Mouse (Mus musculus): ENCODE measurements around the gene Dctn5. TPM values are rescaled to one million over a fixed set of nuclear protein-coding genes. Genes with fewer than 3 reads are reported as not detected.
"Not testable (repeated sequence)": the region's sequence is repeated elsewhere in the genome, so short reads cannot be mapped to it uniquely, and the experiment has no call there.

The Dctn5 gene
- polyA plus RNA-seq (2015; fragmentation: Nextera tagmentation; extraction: Ambion mirVana), result 162 and 168 TPM in 2 replicates

GRCm38 (mm10) chr7:122132497-122133337 lies at the start of gene Dctn5, which contains the start of gene Palb2:
Gene Dctn5, plus strand, starts transcription at chr7:122133041.
Gene Palb2, minus strand, starts transcription at chr7:122132985.
- Histone ChIP-seq H3K36me3 (peaks cover 38% of the 10 kb centered on the region), H3K4me1 (replicated peaks) (peaks cover 19% of the 10 kb centered on the region), H3K27me3 (no peaks in the 10 kb centered on the region), H3K4me2 (peak within 1 kb of the TSS; percentile 94), H3K9ac (peak within 1 kb of the TSS; percentile 90), H3K27ac (replicated peaks) (peak within 1 kb of the TSS; percentile 70), H3K4me3 (peak within 1 kb of the TSS; percentile 96), H3K9me3 (no peaks in the 10 kb centered on the region)
- under 1% methylated on average over 54 of the region's 54 CpGs for WGBS
- peak; percentile 97 for ATAC-seq (ENCODE audit: low read depth)

- H3K9me3 ChIP-seq, result no peaks in the 10 kb centered on the region
- peaks cover 86% of the 10 kb centered on the region for H3K36me3 ChIP-seq
- no peaks in the 10 kb centered on the region for H3K4me1 ChIP-seq (replicated peaks)
- no peak overlapping the region for H3K27ac ChIP-seq (replicated peaks)
- H3K4me2 ChIP-seq, result no peak overlapping the region
- H3K27me3 ChIP-seq, result no peaks in the 10 kb centered on the region
- 94% methylated on average over 11 of the region's 11 CpGs for whole genome bisulfite sequencing
- H3K9ac ChIP-seq, result no peak overlapping the region
- no peak for ATAC-seq (ENCODE audit: low read depth)
- H3K4me3 ChIP-seq, result no peak overlapping the region
Observed at GRCm38 (mm10) chr7:122087195-122087982, 45.5 kb upstream of the Dctn5 start.

- WGBS, result 97% methylated on average over 2 of the region's 2 CpGs
- H3K4me2 ChIP-seq, result no peak overlapping the region
- ATAC-seq (ENCODE audit: low read depth), result no peak
- no peak overlapping the region for H3K27ac ChIP-seq (replicated peaks)
- H3K4me1 ChIP-seq (replicated peaks), result peaks cover 4% of the 10 kb centered on the region
- no peaks in the 10 kb centered on the region for H3K27me3 ChIP-seq
- no peaks in the 10 kb centered on the region for H3K9me3 ChIP-seq
- H3K4me3 ChIP-seq, result no peak overlapping the region
- H3K36me3 ChIP-seq, result peaks cover 84% of the 10 kb centered on the region
- H3K9ac ChIP-seq, result no peak overlapping the region
Observed at GRCm38 (mm10) chr7:122094564-122095330, 38.1 kb upstream of the Dctn5 start.

- H3K36me3 ChIP-seq, result peaks cover 53% of the 10 kb centered on the region
- H3K4me1 ChIP-seq (replicated peaks), result peaks cover 18% of the 10 kb centered on the region
- ATAC-seq (ENCODE audit: low read depth), result no peak
- no peaks in the 10 kb centered on the region for H3K27me3 ChIP-seq
- H3K4me3 ChIP-seq, result no peak overlapping the region
- WGBS, result 94% methylated on average over 3 of the region's 3 CpGs
- H3K27ac ChIP-seq (replicated peaks), result no peak overlapping the region
- H3K9ac ChIP-seq, result no peak overlapping the region
- H3K4me2 ChIP-seq, result no peak overlapping the region
- H3K9me3 ChIP-seq, result no peaks in the 10 kb centered on the region
Observed at GRCm38 (mm10) chr7:122098009-122098408, 34.8 kb upstream of the Dctn5 start.

- H3K4me3 ChIP-seq, result no peak overlapping the region
- H3K4me1 ChIP-seq (replicated peaks), result peaks cover 18% of the 10 kb centered on the region
- no peak overlapping the region for H3K4me2 ChIP-seq
- 70% methylated on average over 4 of the region's 4 CpGs for WGBS
- H3K9ac ChIP-seq, result no peak overlapping the region
- H3K27me3 ChIP-seq, result no peaks in the 10 kb centered on the region
- no peak for ATAC-seq (ENCODE audit: low read depth)
- no peaks in the 10 kb centered on the region for H3K9me3 ChIP-seq
- no peak overlapping the region for H3K27ac ChIP-seq (replicated peaks)
- peaks cover 43% of the 10 kb centered on the region for H3K36me3 ChIP-seq
Observed at GRCm38 (mm10) chr7:122099222-122099621, 33.6 kb upstream of the Dctn5 start.

- Histone ChIP-seq H3K4me3 (peak overlapping the region; percentile 69), H3K27ac (replicated peaks) (peak overlapping the region; percentile 62), H3K9ac (peak overlapping the region; percentile 90), H3K4me1 (replicated peaks) (peaks cover 18% of the 10 kb centered on the region), H3K36me3 (peaks cover 23% of the 10 kb centered on the region), H3K4me2 (peak overlapping the region; percentile 79)
- ATAC-seq (ENCODE audit: low read depth), result peak; percentile 81
- WGBS, result 8% methylated on average over 28 of the region's 28 CpGs
- not testable (repeated sequence) for H3K9me3 ChIP-seq, H3K27me3 ChIP-seq
Observed at GRCm38 (mm10) chr7:122101014-122101746, 31.7 kb upstream of the Dctn5 start.

GRCm38 (mm10) chr7:122101747-122102244 lies 31.0 kb upstream of the Dctn5 start, which contains the start of gene Ndufab1:
Gene Ndufab1, minus strand, starts transcription at chr7:122101886.
- H3K4me2 ChIP-seq, result peak within 1 kb of the TSS; percentile 79
- H3K27me3 ChIP-seq, result no peaks in the 10 kb centered on the region
- H3K9ac ChIP-seq, result peak within 1 kb of the TSS; percentile 90
- H3K36me3 ChIP-seq, result peaks cover 17% of the 10 kb centered on the region
- peak; percentile 99 for ATAC-seq (ENCODE audit: low read depth)
- WGBS, result under 1% methylated on average over 43 of the region's 43 CpGs
- peak within 1 kb of the TSS; percentile 69 for H3K4me3 ChIP-seq
- peaks cover 18% of the 10 kb centered on the region for H3K4me1 ChIP-seq (replicated peaks)
- no peaks in the 10 kb centered on the region for H3K9me3 ChIP-seq
- peak within 1 kb of the TSS; percentile 62 for H3K27ac ChIP-seq (replicated peaks)

GRCm38 (mm10) chr7:122108206-122108605 lies 24.6 kb upstream of the Dctn5 start:
- Histone ChIP-seq H3K4me3 (no peak overlapping the region), H3K9me3 (no peaks in the 10 kb centered on the region), H3K4me1 (replicated peaks) (no peaks in the 10 kb centered on the region), H3K9ac (no peak overlapping the region), H3K36me3 (peaks cover 18% of the 10 kb centered on the region; the same call in 1 of the 2 replicates), H3K27me3 (no peaks in the 10 kb centered on the region), H3K4me2 (no peak overlapping the region), H3K27ac (replicated peaks) (no peak overlapping the region)
- WGBS, result 96% methylated on average over 6 of the region's 6 CpGs
- no peak for ATAC-seq (ENCODE audit: low read depth)

- 91% methylated on average over 4 of the region's 4 CpGs for WGBS
- Histone ChIP-seq H3K4me1 (replicated peaks) (no peaks in the 10 kb centered on the region), H3K9ac (no peak overlapping the region), H3K4me3 (no peak overlapping the region), H3K36me3 (peaks cover 47% of the 10 kb centered on the region), H3K9me3 (no peaks in the 10 kb centered on the region), H3K27me3 (no peaks in the 10 kb centered on the region), H3K27ac (replicated peaks) (no peak overlapping the region), H3K4me2 (no peak overlapping the region)
- no peak for ATAC-seq (ENCODE audit: low read depth)
Observed at GRCm38 (mm10) chr7:122123518-122123917, 9.3 kb upstream of the Dctn5 start.

GRCm38 (mm10) chr7:122125636-122126035 lies 7.2 kb upstream of the Dctn5 start:
- Histone ChIP-seq H3K4me3 (no peak overlapping the region), H3K4me2 (no peak overlapping the region), H3K36me3 (peaks cover 40% of the 10 kb centered on the region), H3K4me1 (replicated peaks) (no peaks in the 10 kb centered on the region), H3K27ac (replicated peaks) (no peak overlapping the region), H3K27me3 (no peaks in the 10 kb centered on the region), H3K9ac (no peak overlapping the region), H3K9me3 (no peaks in the 10 kb centered on the region)
- whole genome bisulfite sequencing, result 80% methylated on average over 8 of the region's 8 CpGs
- no peak for ATAC-seq (ENCODE audit: low read depth)

GRCm38 (mm10) chr7:122126946-122127345 lies 5.9 kb upstream of the Dctn5 start:
- WGBS, result 93% methylated on average over 11 of the region's 11 CpGs
- ATAC-seq (ENCODE audit: low read depth), result no peak
- Histone ChIP-seq H3K9me3 (no peaks in the 10 kb centered on the region), H3K27ac (replicated peaks) (no peak overlapping the region), H3K27me3 (no peaks in the 10 kb centered on the region), H3K4me2 (no peak overlapping the region), H3K9ac (no peak overlapping the region), H3K4me1 (replicated peaks) (peaks cover 3% of the 10 kb centered on the region; the same call in 1 of the 2 replicates), H3K36me3 (peaks cover 35% of the 10 kb centered on the region), H3K4me3 (no peak overlapping the region)

Data from neural tube, embryonic 13.5 days (tissue).